Mouse (Mus musculus): ENCODE measurements at regions not wholly inside any gene's neighbourhood (a gene's known extent, or its start where the extent isn't known, plus 50 kb on each side); places are given as distances from the start of the nearest gene placed in this dataset.
"Not testable (repeated sequence)": the region's sequence is repeated elsewhere in the genome, so short reads cannot be mapped to it uniquely, and the experiment has no call there.

GRCm38 (mm10) chr2:149203896-149204295, 186.9 kb upstream of the Gm10750 start:
- DNase-seq (ENCODE audit: inconsistent ontology term) = no peak

GRCm38 (mm10) chr2:149195736-149196135, 178.7 kb upstream of the Gm10750 start:
- no peak for DNase-seq (ENCODE audit: inconsistent ontology term)

- peak; percentile 6 for DNase-seq (ENCODE audit: inconsistent ontology term)
Observed at GRCm38 (mm10) chr2:149158434-149158833, 141.4 kb upstream of the Gm10750 start.

GRCm38 (mm10) chr2:149109551-149109950, 92.5 kb upstream of the Gm10750 start:
- DNase-seq (ENCODE audit: inconsistent ontology term) = not testable (repeated sequence)

- peak; percentile 89 for DNase-seq (ENCODE audit: inconsistent ontology term)
Observed at GRCm38 (mm10) chr2:149092146-149092545, 75.1 kb upstream of the Gm10750 start.
